Mouse (Mus musculus) midbrain, embryonic 11.5 days (tissue): ENCODE results near the gene Adam1a. TPM values are rescaled to one million over a fixed set of nuclear protein-coding genes. Genes with fewer than 3 reads are reported as not detected.

Experiments used
- ATAC-seq: fragments of 200-750 bp; cut with Nextera tagmentation; 2 replicates; pipeline ENCODE4 v1.8.0; 2017; ENCODE audit warnings: moderate TSS enrichment, moderate library complexity; ENCODE audit not compliant: low FRiP score
- DNase-seq: peaks from one replicate; pipeline ENCODE4 v3.0.0; 2015; ENCODE audit warnings: low spot score; ENCODE audit errors: missing footprints
- H3K27ac ChIP-seq: fragments of 300-500 bp; sonication (generic); 2 replicates; pipeline ENCODE4 v1.5.1; 2014; ENCODE audit warnings: low read depth, low read length
- H3K27me3 ChIP-seq: fragments of 300-500 bp; sonication (generic); 2 replicates; pipeline ENCODE4 v1.6.1; 2014; ENCODE audit warnings: mild to moderate bottlenecking, low read length, moderate library complexity, mixed read lengths; ENCODE audit not compliant: control insufficient read depth, insufficient read depth
- H3K36me3 ChIP-seq: fragments of 300-500 bp; sonication (generic); 2 replicates; pipeline ENCODE4 v1.6.1; 2014; ENCODE audit warnings: mild to moderate bottlenecking, low read length, moderate library complexity, mixed read lengths; ENCODE audit not compliant: control insufficient read depth, insufficient read depth
- H3K4me1 ChIP-seq: fragments of 300-500 bp; sonication (generic); 2 replicates; pipeline ENCODE4 v1.6.1; 2014; ENCODE audit warnings: low read length; ENCODE audit not compliant: control insufficient read depth, insufficient read depth
- H3K4me2 ChIP-seq: fragments of 300-500 bp; sonication (generic); 2 replicates; pipeline ENCODE4 v1.6.1; 2014; ENCODE audit warnings: mild to moderate bottlenecking, moderate library complexity
- H3K4me3 ChIP-seq: fragments of 300-500 bp; sonication (generic); 2 replicates; pipeline ENCODE4 v1.5.1; 2014; ENCODE audit warnings: low read depth, low read length
- H3K9ac ChIP-seq: fragments of 300-500 bp; sonication (generic); 2 replicates; pipeline ENCODE4 v1.6.1; 2014; ENCODE audit warnings: low read length
- H3K9me3 ChIP-seq: fragments of 300-500 bp; sonication (generic); 2 replicates; pipeline ENCODE4 v1.6.1; 2016; ENCODE audit warnings: low read length; ENCODE audit not compliant: control insufficient read depth
- WGBS: fragments of 180-500 bp; shearing (Covaris S2); extraction: QIAGEN DNeasy Blood & Tissue Kit; methylation state at CpG from one replicate; pipeline ENCODE4 v1.1.7; 2014; 5-methylcytosine and 5-hydroxymethylcytosine counted together
- polyA plus RNA-seq: library from polyadenylated mRNA; unstranded; fragments of >200 nt; fragmentation: Nextera tagmentation; extraction: Ambion mirVana; gene quantifications from 2 replicates; pipeline ENCODE4 v1.2.1, GENCODE M21; 2014

Adam1a gene
- polyA plus RNA-seq, 1 experiment from 2014 or later: 3.0 TPM

GRCm38 (mm10) chr5:121477680-121478079 is 67.6 kb downstream of the Adam1a start:
- no peaks in the 10 kb centered on the region for H3K4me1 ChIP-seq
- DNase-seq: peak; percentile 96
- H3K4me2 ChIP-seq: no peak overlapping the region
- H3K27ac ChIP-seq: no peak overlapping the region
- no peaks in the 10 kb centered on the region for H3K27me3 ChIP-seq
- no peak for ATAC-seq
- WGBS: 45% methylated on average over 3 of the region's 3 CpGs
- no peaks in the 10 kb centered on the region for H3K36me3 ChIP-seq
- no peak overlapping the region for H3K4me3 ChIP-seq
- no peak overlapping the region for H3K9ac ChIP-seq
- H3K9me3 ChIP-seq: no peaks in the 10 kb centered on the region

GRCm38 (mm10) chr5:121476040-121476439 is 69.2 kb downstream of the Adam1a start:
- no peaks in the 10 kb centered on the region for H3K27me3 ChIP-seq
- no peak overlapping the region for H3K9ac ChIP-seq
- no peak overlapping the region for H3K4me3 ChIP-seq
- 85% methylated on average over 1 of the region's 1 CpGs for WGBS
- H3K36me3 ChIP-seq: no peaks in the 10 kb centered on the region
- DNase-seq (no peak), ATAC-seq (no peak)
- no peak overlapping the region for H3K4me2 ChIP-seq
- no peak overlapping the region for H3K27ac ChIP-seq
- no peaks in the 10 kb centered on the region for H3K4me1 ChIP-seq
- no peaks in the 10 kb centered on the region for H3K9me3 ChIP-seq

GRCm38 (mm10) chr5:121474610-121475009 is 70.7 kb downstream of the Adam1a start:
- H3K36me3 ChIP-seq: no peaks in the 10 kb centered on the region
- ATAC-seq (no peak), DNase-seq (no peak)
- WGBS: 72% methylated on average over 7 of the region's 7 CpGs
- no peaks in the 10 kb centered on the region for H3K9me3 ChIP-seq
- H3K4me1 ChIP-seq: no peaks in the 10 kb centered on the region
- H3K4me3 ChIP-seq: no peak overlapping the region
- no peak overlapping the region for H3K9ac ChIP-seq
- H3K27ac ChIP-seq: no peak overlapping the region
- H3K27me3 ChIP-seq: no peaks in the 10 kb centered on the region
- no peak overlapping the region for H3K4me2 ChIP-seq

GRCm38 (mm10) chr5:121472411-121472810 is 72.9 kb downstream of the Adam1a start:
- H3K36me3 ChIP-seq: no peaks in the 10 kb centered on the region
- H3K9me3 ChIP-seq: no peaks in the 10 kb centered on the region
- DNase-seq (no peak), ATAC-seq (no peak)
- no peak overlapping the region for H3K27ac ChIP-seq
- H3K4me3 ChIP-seq: no peak overlapping the region
- H3K4me1 ChIP-seq: no peaks in the 10 kb centered on the region
- no peak overlapping the region for H3K4me2 ChIP-seq
- no peak overlapping the region for H3K9ac ChIP-seq
- H3K27me3 ChIP-seq: no peaks in the 10 kb centered on the region
- 81% methylated on average over 2 of the region's 2 CpGs for WGBS

GRCm38 (mm10) chr5:121469566-121469965 is 75.7 kb downstream of the Adam1a start:
- ATAC-seq (no peak), DNase-seq (no peak)
- H3K4me1 ChIP-seq: no peaks in the 10 kb centered on the region
- H3K9me3 ChIP-seq: no peaks in the 10 kb centered on the region
- H3K27me3 ChIP-seq: no peaks in the 10 kb centered on the region
- 62% methylated on average over 3 of the region's 3 CpGs for WGBS
- no peak overlapping the region for H3K9ac ChIP-seq
- no peak overlapping the region for H3K27ac ChIP-seq
- no peak overlapping the region for H3K4me2 ChIP-seq
- H3K4me3 ChIP-seq: no peak overlapping the region
- no peaks in the 10 kb centered on the region for H3K36me3 ChIP-seq

Other genes with a start within 250 kb of the Adam1a start
- gene Trafd1, start 159.8 kb downstream of the Adam1a start, polyA plus RNA-seq: 84.0 and 87.5 TPM in 2 replicates
- 46.9 and 51.7 TPM in 2 replicates for gene Naa25, start 147.5 kb downstream of the Adam1a start, polyA plus RNA-seq
- 0.66 and 1.1 TPM in 2 replicates for gene Tmem116, start 93.6 kb downstream of the Adam1a start, polyA plus RNA-seq
- gene Erp29, start 93.0 kb downstream of the Adam1a start, polyA plus RNA-seq: 112 and 122 TPM in 2 replicates
- 0.07 TPM in 1 of 2 replicates, not detected in the other for gene Adam1b, start 42.0 kb downstream of the Adam1a start, polyA plus RNA-seq
- gene Gm42878, start within 50 bp of the Adam1a start, polyA plus RNA-seq: not detected in 2 replicates
- gene Mapkapk5, start 423 bp upstream of the Adam1a start, polyA plus RNA-seq: 52.1 and 53.5 TPM in 2 replicates
- gene Aldh2, start 48.3 kb upstream of the Adam1a start, polyA plus RNA-seq: 53.3 and 54.9 TPM in 2 replicates
- gene Acad12, start 73.5 kb upstream of the Adam1a start, polyA plus RNA-seq: 1.5 TPM in 2 replicates
- 2.5 and 2.6 TPM in 2 replicates for gene Acad10, start 115.0 kb upstream of the Adam1a start, polyA plus RNA-seq
- 37.7 and 43.0 TPM in 2 replicates for gene Brap, start 115.1 kb upstream of the Adam1a start, polyA plus RNA-seq
- 59.2 and 66.8 TPM in 2 replicates for gene Atxn2, start 165.9 kb upstream of the Adam1a start, polyA plus RNA-seq